Mouse (Mus musculus) adrenal gland, adult 18-20 months (tissue): Measurements from ENCODE around the gene Olfr730. TPM values are rescaled to one million over a fixed set of nuclear protein-coding genes. Genes with fewer than 3 reads are reported as not detected.

Source experiments
- DNase-seq, 2 experiments: peaks; one replicate each; pipeline ENCODE4 v3.0.0; 2021 to 2022; ENCODE audit warnings: low spot score in 2 of 2
- long read RNA-seq, 2 experiments: library from polyadenylated mRNA; stranded (forward); transcript quantifications; one replicate each; pipeline ENCODE4 v2.0.0; 2021
- total RNA-seq, 2 experiments: library from RNA; stranded (reverse); gene quantifications; 1 replicate in 1 of 2; 2 replicates in 1 of 2; pipeline ENCODE4 v1.2.3; 2021

Olfr730 gene
- total RNA-seq = not detected
- long read RNA-seq, experiment 1 = 0 reads
- long read RNA-seq, experiment 2 = 0 reads

DNA sequence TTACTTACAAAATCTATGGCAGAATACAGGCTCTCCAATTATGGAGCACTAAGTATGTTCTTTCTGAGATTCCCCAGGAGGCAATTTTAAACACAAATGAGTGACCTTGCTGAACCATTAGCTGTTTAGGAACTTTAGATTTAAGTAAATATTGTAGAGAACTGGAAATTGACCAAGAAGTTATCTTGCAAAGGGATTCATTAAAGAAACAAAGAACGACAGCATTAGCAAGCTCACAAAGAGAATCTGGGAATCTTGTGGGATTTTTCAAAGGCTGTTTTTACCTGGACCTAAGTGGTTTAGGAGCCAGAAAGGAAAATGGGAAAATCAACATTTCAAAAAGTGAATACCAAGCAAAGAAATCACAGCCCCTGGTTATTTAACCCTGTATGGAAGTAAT, at the start of gene Olfr730:
Gene Olfr730, minus strand, starts transcription at position 101 of the 400 bp plus-strand sequence.
- DNase-seq = no peak

DNA sequence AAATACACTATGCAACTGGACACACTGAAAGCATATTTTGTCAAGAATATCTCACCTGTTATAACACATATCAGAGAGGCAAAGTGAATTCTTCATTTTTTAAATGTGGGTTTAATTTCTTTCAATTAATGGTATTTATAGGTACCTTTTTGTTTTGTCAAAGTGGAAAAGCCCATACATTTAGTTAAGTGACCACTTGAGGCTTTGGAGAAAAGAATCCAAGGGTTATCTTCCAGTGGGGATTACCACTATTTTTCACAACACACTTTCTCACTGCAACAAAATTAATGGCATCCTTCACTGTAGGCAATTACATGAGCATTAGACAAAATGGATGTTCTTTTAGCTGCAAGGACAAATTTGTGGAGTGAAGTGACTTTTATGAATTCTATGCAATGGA, 35.2 kb downstream of the Olfr730 start, which contains the start of gene Olfr729:
Gene Olfr729, minus strand, starts transcription at position 101 of the 400 bp plus-strand sequence.
- no peak for DNase-seq

DNA sequence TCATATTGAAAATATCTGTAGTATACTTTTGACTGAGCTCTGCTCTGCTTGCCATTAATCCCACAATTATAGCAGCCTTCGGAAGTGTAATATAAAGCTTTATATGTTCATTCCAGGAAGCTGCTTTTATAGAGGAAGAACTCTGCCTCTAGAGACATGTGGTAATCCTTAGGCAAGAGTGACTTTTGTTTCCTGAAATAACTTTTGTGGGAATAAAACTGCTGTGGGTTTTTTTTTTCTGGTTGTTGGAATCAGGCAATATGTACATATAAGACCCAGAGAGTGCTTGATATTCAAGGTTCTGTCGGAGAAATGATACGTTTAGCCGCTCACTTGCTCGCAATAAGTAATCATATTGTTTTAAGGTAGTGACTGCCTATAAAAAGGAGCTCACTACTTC, 45.4 kb downstream of the Olfr730 start, which contains the start of gene Olfr728:
Gene Olfr728, minus strand, starts transcription at position 101 of the 400 bp plus-strand sequence.
- no peak for DNase-seq

Other genes with a start within 250 kb of the Olfr730 start
- not detected for gene Olfr724, start 224.9 kb downstream of the Olfr730 start, total RNA-seq
- gene Olfr725, start 147.8 kb downstream of the Olfr730 start, total RNA-seq = not detected
- gene Olfr726, start 97.2 kb downstream of the Olfr730 start, total RNA-seq = not detected
- gene Olfr727, start 65.0 kb downstream of the Olfr730 start, total RNA-seq = not detected
- gene Olfr728, start 45.5 kb downstream of the Olfr730 start, total RNA-seq = not detected
- not detected for gene Olfr729, start 35.3 kb downstream of the Olfr730 start, total RNA-seq
- not detected for gene Olfr731, start 53.7 kb upstream of the Olfr730 start, total RNA-seq
- not detected for gene Olfr732, start 96.0 kb upstream of the Olfr730 start, total RNA-seq
- not detected for gene Olfr733, start 113.3 kb upstream of the Olfr730 start, total RNA-seq
- not detected for gene Olfr734, start 138.6 kb upstream of the Olfr730 start, total RNA-seq
- gene Olfr735, start 160.7 kb upstream of the Olfr730 start, total RNA-seq = not detected
- gene Tlr11, start 169.7 kb upstream of the Olfr730 start, total RNA-seq = under 1 TPM; 0.10 to 0.54 TPM
- not detected for gene Olfr736, start 193.0 kb upstream of the Olfr730 start, total RNA-seq
- gene Olfr738, start 219.4 kb upstream of the Olfr730 start, total RNA-seq = not detected
- gene Olfr739, start 230.4 kb upstream of the Olfr730 start, total RNA-seq = not detected